Mouse (Mus musculus): ENCODE data around the gene Cyth3.

Gene Cyth3

GRCm38 (mm10) chr5:143633558-143633871 lies 11.3 kb downstream of the Cyth3 start:
- in situ Hi-C loops (cut with MboI, MseI): no loop called here

- in situ Hi-C loops (cut with MboI, MseI): no loop called here
Measured at GRCm38 (mm10) chr5:143633877-143634276, 11.6 kb downstream of the Cyth3 start.

- in situ Hi-C loops (cut with MboI, MseI): no loop called here
Measured at GRCm38 (mm10) chr5:143634550-143635112, 12.4 kb downstream of the Cyth3 start.

- in situ Hi-C loops (cut with MboI, MseI): no loop called here
Measured at GRCm38 (mm10) chr5:143635358-143635757, 13.1 kb downstream of the Cyth3 start.

- in situ Hi-C loops (cut with MboI, MseI): no loop called here
Measured at GRCm38 (mm10) chr5:143636173-143636572, 13.9 kb downstream of the Cyth3 start.

- in situ Hi-C loops (cut with MboI, MseI): no loop called here
Measured at GRCm38 (mm10) chr5:143637832-143638420, 15.7 kb downstream of the Cyth3 start.

GRCm38 (mm10) chr5:143638516-143639270 lies 16.4 kb downstream of the Cyth3 start:
- in situ Hi-C loops (cut with MboI, MseI): no loop called here

GRCm38 (mm10) chr5:143639329-143639728 lies 17.1 kb downstream of the Cyth3 start:
- in situ Hi-C loops (cut with MboI, MseI): no loop called here

- in situ Hi-C loops (cut with MboI, MseI): no loop called here
Measured at GRCm38 (mm10) chr5:143639810-143640209, 17.6 kb downstream of the Cyth3 start.

GRCm38 (mm10) chr5:143641503-143641902 lies 19.3 kb downstream of the Cyth3 start:
- in situ Hi-C loops (cut with MboI, MseI): no loop called here

- in situ Hi-C loops (cut with MboI, MseI): no loop called here
Measured at GRCm38 (mm10) chr5:143642262-143642831, 20.1 kb downstream of the Cyth3 start.

- in situ Hi-C loops (cut with MboI, MseI): no loop called here
Measured at GRCm38 (mm10) chr5:143645976-143646375, 23.7 kb downstream of the Cyth3 start.

GRCm38 (mm10) chr5:143647412-143647811 lies 25.2 kb downstream of the Cyth3 start:
- in situ Hi-C loops (cut with MboI, MseI): no loop called here

- in situ Hi-C loops (cut with MboI, MseI): no loop called here
Measured at GRCm38 (mm10) chr5:143648058-143648457, 25.8 kb downstream of the Cyth3 start.

- in situ Hi-C loops (cut with MboI, MseI): no loop called here
Measured at GRCm38 (mm10) chr5:143649168-143649567, 26.9 kb downstream of the Cyth3 start.

- in situ Hi-C loops (cut with MboI, MseI): no loop called here
Measured at GRCm38 (mm10) chr5:143651855-143652631, 29.8 kb downstream of the Cyth3 start.

- in situ Hi-C loops (cut with MboI, MseI): no loop called here
Measured at GRCm38 (mm10) chr5:143653497-143653896, 31.2 kb downstream of the Cyth3 start.

- in situ Hi-C loops (cut with MboI, MseI): no loop called here
Measured at GRCm38 (mm10) chr5:143654670-143655510, 32.6 kb downstream of the Cyth3 start.

GRCm38 (mm10) chr5:143655511-143655943 lies 33.3 kb downstream of the Cyth3 start:
- in situ Hi-C loops (cut with MboI, MseI): no loop called here

- in situ Hi-C loops (cut with MboI, MseI): no loop called here
Measured at GRCm38 (mm10) chr5:143656708-143657245, 34.5 kb downstream of the Cyth3 start.

All from T-helper 17 cell (primary cell).